Mouse (Mus musculus) brain, embryonic 14.5 days (tissue): Measurements from ENCODE around the gene Zfp870.

ENCODE experiments used
- CTCF ChIP-seq: fragments of 200-500 bp; IDR thresholded peaks from 2 replicates; pipeline ENCODE4 v1.5.1; 2012; ENCODE audit warnings: inconsistent platforms, mild to moderate bottlenecking, moderate library complexity, borderline replicate concordance; ENCODE audit not compliant: insufficient read depth, insufficient read length; ENCODE audit errors: extremely low read depth
- POLR2A ChIP-seq: fragments of 200-500 bp; IDR thresholded peaks from 2 replicates; pipeline ENCODE4 v1.6.1; 2012; ENCODE audit warnings: mild to moderate bottlenecking, inconsistent platforms, borderline replicate concordance; ENCODE audit not compliant: poor library complexity, insufficient read depth, insufficient read length, severe bottlenecking; ENCODE audit errors: extremely low read depth

- TF ChIP-seq CTCF (no peak), POLR2A (no peak)
These were observed 48.4 kb upstream of the Zfp870 start for GRCm38 (mm10) chr17:32939831-32940230.
